In the genomic region with DNA sequence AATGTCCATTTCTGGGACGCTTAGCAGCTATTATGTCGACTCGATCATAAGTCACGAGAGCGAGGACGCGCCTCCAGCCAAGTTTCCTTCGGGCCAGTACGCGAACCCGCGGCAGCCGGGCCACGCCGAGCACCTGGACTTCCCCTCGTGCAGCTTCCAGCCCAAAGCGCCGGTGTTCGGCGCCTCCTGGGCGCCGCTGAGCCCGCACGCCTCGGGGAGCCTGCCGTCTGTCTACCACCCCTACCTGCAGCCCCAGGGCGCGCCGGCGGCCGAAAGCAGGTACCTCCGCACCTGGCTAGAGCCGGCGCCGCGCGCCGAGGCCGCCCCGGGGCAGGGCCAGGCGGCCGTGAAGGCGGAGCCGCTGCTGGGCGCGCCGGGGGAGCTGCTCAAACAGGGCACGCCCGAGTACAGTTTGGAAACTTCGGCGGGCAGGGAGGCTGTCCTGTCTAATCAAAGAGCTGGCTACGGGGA, we compare ENCODE assay signal across 8 mouse cellular contexts. TPM values are rescaled to one million over a fixed set of nuclear protein-coding genes. Genes with fewer than 3 reads are reported as not detected.
A peak's percentile ranks its signal among the peaks of the same experiment; 100 is the strongest.
DNase-seq lines count a peak whose midpoint lies in the region; ATAC-seq and TF ChIP-seq lines count a peak whose summit lies in the region.

No protein-coding gene starts in this region.

- no peak for TF ChIP-seq EP300 in liver, postnatal 0 days (IDR thresholded peaks at IDR 0.05; ENCODE audit: low read depth)

- WGBS in heart, embryonic 12.5 days, result under 1% methylated on average over 52 of the region's 52 CpGs
- under 1% methylated on average over 52 of the region's 52 CpGs for WGBS in intestine, embryonic 16.5 days
- under 1% methylated on average over 52 of the region's 52 CpGs for WGBS in liver, postnatal 0 days (ENCODE audit: insufficient replicate concordance)
- 3% methylated on average over 51 of the region's 52 CpGs for WGBS in forebrain, postnatal 0 days

- DNase-seq in heart, postnatal 14 days, result no peak
- DNase-seq in Patski (ENCODE audit: low read depth, low spot score), result no peak
- DNase-seq in liver, postnatal 0 days, result no peak
- no peak for DNase-seq in cerebellum, adult 11 months
- DNase-seq in forebrain, postnatal 0 days, result no peak

- H3K36me3 ChIP-seq in heart, embryonic 12.5 days, result no peaks in the 10 kb centered on the region
- H3K36me3 ChIP-seq in intestine, embryonic 16.5 days (ENCODE audit: control insufficient read depth, insufficient read depth, low read length), result no peaks in the 10 kb centered on the region
- H3K36me3 ChIP-seq in liver, postnatal 0 days (replicated peaks; ENCODE audit: insufficient read depth, low read length), result no peaks in the 10 kb centered on the region
- no peaks in the 10 kb centered on the region for H3K36me3 ChIP-seq in forebrain, postnatal 0 days (ENCODE audit: insufficient read depth)

- POLR2A ChIA-PET in Patski (lab: Charles Lee), result interaction anchor here (0.5 to 42.9 kb wide), 12 partner anchors 10 to 591 kb away, joined by 3 to 1274 read pairs (median 5); a partner anchor contains a TSS

- H3K4me1 ChIP-seq in heart, embryonic 12.5 days (replicated peaks), result peaks cover 19% of the 10 kb centered on the region
- peaks cover 16% of the 10 kb centered on the region for H3K4me1 ChIP-seq in intestine, embryonic 16.5 days (ENCODE audit: control insufficient read depth, insufficient read depth, low read length)
- peaks cover 4% of the 10 kb centered on the region; the same call in 1 of the 2 replicates for H3K4me1 ChIP-seq in liver, postnatal 0 days (ENCODE audit: insufficient read depth)
- H3K4me1 ChIP-seq in forebrain, postnatal 0 days (ENCODE audit: insufficient read depth), result no peaks in the 10 kb centered on the region

- intact Hi-C loops in heart, postnatal 14 days (cut with DNase I), result no loop called here

- peaks cover 96% of the 10 kb centered on the region for H3K27me3 ChIP-seq in heart, embryonic 12.5 days (replicated peaks)
- H3K27me3 ChIP-seq in Patski, result no peaks in the 10 kb centered on the region
- peaks cover 93% of the 10 kb centered on the region for H3K27me3 ChIP-seq in intestine, embryonic 16.5 days (replicated peaks; ENCODE audit: control insufficient read depth, insufficient read depth, low read length)
- H3K27me3 ChIP-seq in liver, postnatal 0 days (ENCODE audit: insufficient read depth, low read length), result peaks cover 99% of the 10 kb centered on the region
- H3K27me3 ChIP-seq in forebrain, postnatal 0 days (ENCODE audit: insufficient read depth, low read length), result peaks cover 98% of the 10 kb centered on the region

- CTCF ChIA-PET in Patski (lab: Charles Lee), result interaction anchor here (2.2 kb wide), 1 partner anchor 10 kb away, joined by 7 read pairs; no protein-coding TSS in a partner anchor

- ATAC-seq in heart, embryonic 12.5 days (ENCODE audit: insufficient number of reproducible peaks, low FRiP score), result no peak
- ATAC-seq in Patski, result peak; percentile 28
- peak; percentile 64 for ATAC-seq in intestine, embryonic 16.5 days
- ATAC-seq in liver, postnatal 0 days, result no peak
- ATAC-seq in forebrain, postnatal 0 days, result no peak
- ATAC-seq in megakaryocyte progenitor cell, adult 5-6 weeks (replicated peaks; ENCODE audit: poor library complexity), result no peak

- in situ Hi-C loops in Patski (cut with MboI; ENCODE audit: low pct_unique_long_range_greater_than_20kb), result loop anchor here (25.0 kb wide), 1 partner anchor 1184 kb away; a partner anchor contains a TSS

- no peak overlapping the region for H3K27ac ChIP-seq in heart, embryonic 12.5 days (ENCODE audit: poor library complexity, severe bottlenecking)
- H3K27ac ChIP-seq in intestine, embryonic 16.5 days (ENCODE audit: low read length), result peak overlapping the region; percentile 57
- no peak overlapping the region for H3K27ac ChIP-seq in liver, postnatal 0 days (ENCODE audit: low read depth)
- H3K27ac ChIP-seq in forebrain, postnatal 0 days (ENCODE audit: low read depth, low read length), result no peak overlapping the region

- peak overlapping the region; percentile 43 for H3K4me2 ChIP-seq in heart, embryonic 12.5 days
- H3K4me2 ChIP-seq in intestine, embryonic 16.5 days (ENCODE audit: low read depth, low read length), result peak overlapping the region; percentile 56
- peak overlapping the region; percentile 13; the same call in 1 of the 2 replicates for H3K4me2 ChIP-seq in liver, postnatal 0 days (ENCODE audit: low read depth, low read length)
- no peak overlapping the region for H3K4me2 ChIP-seq in forebrain, postnatal 0 days (ENCODE audit: low read depth)

- peak overlapping the region; percentile 24 for H3K4me3 ChIP-seq in heart, embryonic 12.5 days
- H3K4me3 ChIP-seq in intestine, embryonic 16.5 days (ENCODE audit: low read length), result peak overlapping the region; percentile 42
- peak overlapping the region; percentile 13; the same call in 1 of the 2 replicates for H3K4me3 ChIP-seq in liver, postnatal 0 days (ENCODE audit: low read depth, low read length)
- H3K4me3 ChIP-seq in forebrain, postnatal 0 days (ENCODE audit: low read depth, low read length), result no peak overlapping the region

- no peaks in the 10 kb centered on the region for H3K9me3 ChIP-seq in heart, embryonic 12.5 days (replicated peaks)
- H3K9me3 ChIP-seq in intestine, embryonic 16.5 days (ENCODE audit: control insufficient read depth, low read length), result no peaks in the 10 kb centered on the region
- no peaks in the 10 kb centered on the region for H3K9me3 ChIP-seq in liver, postnatal 0 days (ENCODE audit: low read length)
- no peaks in the 10 kb centered on the region for H3K9me3 ChIP-seq in forebrain, postnatal 0 days (ENCODE audit: low read length)

- no peak overlapping the region for H3K9ac ChIP-seq in heart, embryonic 12.5 days
- peak overlapping the region; percentile 56 for H3K9ac ChIP-seq in intestine, embryonic 16.5 days (ENCODE audit: low read depth, low read length)
- no peak overlapping the region for H3K9ac ChIP-seq in liver, postnatal 0 days (replicated peaks)
- no peak overlapping the region for H3K9ac ChIP-seq in forebrain, postnatal 0 days

- no peak for TF ChIP-seq CTCF in Patski (IDR thresholded peaks at IDR 0.05)
- TF ChIP-seq CTCF in liver, postnatal 0 days (IDR thresholded peaks at IDR 0.05; ENCODE audit: low read depth), result no peak
- TF ChIP-seq CTCF in forebrain, postnatal 0 days (IDR thresholded peaks at IDR 0.05; ENCODE audit: low read depth), result no peak

RNA-seq across cellular contexts. Expression of a gene that starts 0.3 kb away (rescaled TPM):
- 0.06 TPM in 1 of 2 replicates, not detected in the other for polyA plus RNA-seq in heart, embryonic 12.5 days (2016; fragmentation: Nextera tagmentation; extraction: Ambion mirVana)
- not detected for total RNA-seq in heart, postnatal 14 days (2021)
- polyA plus RNA-seq in Patski (2021), result 111 TPM
- 0.99 and 1.2 TPM in 2 replicates for polyA plus RNA-seq in intestine, embryonic 16.5 days (2015; fragmentation: Nextera tagmentation; extraction: Ambion mirVana)
- polyA plus RNA-seq in liver, postnatal 0 days (2015; fragmentation: Nextera tagmentation; extraction: Ambion mirVana), result not detected in 2 replicates
- not detected in 2 replicates for total RNA-seq in forebrain, postnatal 0 days (2014; rRNA removed)
- polyA plus RNA-seq in forebrain, postnatal 0 days (2015; fragmentation: Nextera tagmentation; extraction: Ambion mirVana), result not detected in 2 replicates
- total RNA-seq in megakaryocyte progenitor cell, adult 5-6 weeks (2015), result not detected in 2 replicates
- not detected in 2 replicates for total RNA-seq in megakaryocyte progenitor cell, adult 5-6 weeks (2017)

RNA-seq across cellular contexts. Expression of a gene that starts 10.1 kb away (rescaled TPM):
- polyA plus RNA-seq in heart, embryonic 12.5 days (2016; fragmentation: Nextera tagmentation; extraction: Ambion mirVana), result 0.06 TPM in 1 of 2 replicates, not detected in the other
- total RNA-seq in heart, postnatal 14 days (2021), result not detected
- 118 TPM for polyA plus RNA-seq in Patski (2021)
- polyA plus RNA-seq in intestine, embryonic 16.5 days (2015; fragmentation: Nextera tagmentation; extraction: Ambion mirVana), result 0.71 and 0.97 TPM in 2 replicates
- not detected in 2 replicates for polyA plus RNA-seq in liver, postnatal 0 days (2015; fragmentation: Nextera tagmentation; extraction: Ambion mirVana)
- total RNA-seq in forebrain, postnatal 0 days (2014; rRNA removed), result not detected in 2 replicates
- polyA plus RNA-seq in forebrain, postnatal 0 days (2015; fragmentation: Nextera tagmentation; extraction: Ambion mirVana), result not detected in 2 replicates
- not detected in 2 replicates for total RNA-seq in megakaryocyte progenitor cell, adult 5-6 weeks (2015)
- not detected in 2 replicates for total RNA-seq in megakaryocyte progenitor cell, adult 5-6 weeks (2017)

RNA-seq across cellular contexts. Expression of a gene that starts 14.8 kb away (rescaled TPM):
- polyA plus RNA-seq in heart, embryonic 12.5 days (2016; fragmentation: Nextera tagmentation; extraction: Ambion mirVana), result 0.14 and 0.22 TPM in 2 replicates
- total RNA-seq in heart, postnatal 14 days (2021), result not detected
- polyA plus RNA-seq in Patski (2021), result 98.7 TPM
- polyA plus RNA-seq in intestine, embryonic 16.5 days (2015; fragmentation: Nextera tagmentation; extraction: Ambion mirVana), result 10.0 and 11.3 TPM in 2 replicates
- 0.27 and 0.51 TPM in 2 replicates for polyA plus RNA-seq in liver, postnatal 0 days (2015; fragmentation: Nextera tagmentation; extraction: Ambion mirVana)
- total RNA-seq in forebrain, postnatal 0 days (2014; rRNA removed), result not detected in 2 replicates
- polyA plus RNA-seq in forebrain, postnatal 0 days (2015; fragmentation: Nextera tagmentation; extraction: Ambion mirVana), result not detected in 2 replicates
- not detected in 2 replicates for total RNA-seq in megakaryocyte progenitor cell, adult 5-6 weeks (2015)
- not detected in 2 replicates for total RNA-seq in megakaryocyte progenitor cell, adult 5-6 weeks (2017)

RNA-seq across cellular contexts. Expression of a gene that starts 20.7 kb away (rescaled TPM):
- 0.62 TPM in 1 of 2 replicates, not detected in the other for polyA plus RNA-seq in heart, embryonic 12.5 days (2016; fragmentation: Nextera tagmentation; extraction: Ambion mirVana)
- total RNA-seq in heart, postnatal 14 days (2021), result not detected
- polyA plus RNA-seq in Patski (2021), result 69.7 TPM
- 11.1 and 11.3 TPM in 2 replicates for polyA plus RNA-seq in intestine, embryonic 16.5 days (2015; fragmentation: Nextera tagmentation; extraction: Ambion mirVana)
- polyA plus RNA-seq in liver, postnatal 0 days (2015; fragmentation: Nextera tagmentation; extraction: Ambion mirVana), result not detected in 2 replicates
- not detected in 2 replicates for total RNA-seq in forebrain, postnatal 0 days (2014; rRNA removed)
- polyA plus RNA-seq in forebrain, postnatal 0 days (2015; fragmentation: Nextera tagmentation; extraction: Ambion mirVana), result not detected in 2 replicates
- not detected in 2 replicates for total RNA-seq in megakaryocyte progenitor cell, adult 5-6 weeks (2015)
- total RNA-seq in megakaryocyte progenitor cell, adult 5-6 weeks (2017), result 0.30 TPM in 1 of 2 replicates, not detected in the other

RNA-seq across cellular contexts. Expression of a gene that starts 31.6 kb away (rescaled TPM):
- polyA plus RNA-seq in heart, embryonic 12.5 days (2016; fragmentation: Nextera tagmentation; extraction: Ambion mirVana), result 0.14 and 1.9 TPM in 2 replicates
- under 1 TPM; 0.19 to 0.22 TPM for total RNA-seq in heart, postnatal 14 days (2021)
- 24.4 TPM for polyA plus RNA-seq in Patski (2021)
- polyA plus RNA-seq in intestine, embryonic 16.5 days (2015; fragmentation: Nextera tagmentation; extraction: Ambion mirVana), result 26.4 and 28.7 TPM in 2 replicates
- polyA plus RNA-seq in liver, postnatal 0 days (2015; fragmentation: Nextera tagmentation; extraction: Ambion mirVana), result 0.75 and 0.91 TPM in 2 replicates
- not detected in 2 replicates for total RNA-seq in forebrain, postnatal 0 days (2014; rRNA removed)
- polyA plus RNA-seq in forebrain, postnatal 0 days (2015; fragmentation: Nextera tagmentation; extraction: Ambion mirVana), result not detected in 2 replicates
- total RNA-seq in megakaryocyte progenitor cell, adult 5-6 weeks (2015), result 0.07 and 0.44 TPM in 2 replicates
- 0.14 TPM in 1 of 2 replicates, not detected in the other for total RNA-seq in megakaryocyte progenitor cell, adult 5-6 weeks (2017)

Comparison
In these comparisons a context has a peak if more than half of its experiments do, and no peak if none do; other contexts are left out.
1. ATAC-seq: peak in Patski (single experiment) and intestine, embryonic 16.5 days (single experiment); none in heart, embryonic 12.5 days (single experiment), liver, postnatal 0 days (single experiment), forebrain, postnatal 0 days (single experiment) and megakaryocyte progenitor cell, adult 5-6 weeks (single experiment).
2. RNA of a gene that starts 0.3 kb away (polyA plus RNA-seq): 111 TPM in Patski (single experiment); 0.99 to 1.2 TPM in intestine, embryonic 16.5 days, 0.06 TPM in heart, embryonic 12.5 days, not detected in liver, postnatal 0 days and not detected in forebrain, postnatal 0 days; every median in the first group is over 10 times any median in the second.
3. RNA of a gene that starts 10.1 kb away (polyA plus RNA-seq): 118 TPM in Patski (single experiment); 0.71 to 0.97 TPM in intestine, embryonic 16.5 days, not detected in liver, postnatal 0 days, 0.06 TPM in heart, embryonic 12.5 days and not detected in forebrain, postnatal 0 days; every median in the first group is over 10 times any median in the second.